Mouse (Mus musculus) heart, embryonic 12.5 days (tissue): ENCODE data around the gene Irf2bp2. TPM values are rescaled to one million over a fixed set of nuclear protein-coding genes. Genes with fewer than 3 reads are reported as not detected.

Experiments
- ATAC-seq: fragments of 200-750 bp; cut with Nextera tagmentation; 2 replicates; pipeline ENCODE4 v1.8.0; 2017; ENCODE audit warnings: moderate TSS enrichment, moderate library complexity; ENCODE audit not compliant: insufficient number of reproducible peaks, low FRiP score
- H3K27ac ChIP-seq: fragments of 300-500 bp; sonication (generic); 2 replicates; pipeline ENCODE4 v1.5.1; 2016; ENCODE audit warnings: mild to moderate bottlenecking, moderate library complexity; ENCODE audit not compliant: poor library complexity, severe bottlenecking
- H3K27me3 ChIP-seq: fragments of 300-500 bp; sonication (generic); replicated peaks from 2 replicates; pipeline ENCODE4 v1.6.1; 2016; ENCODE audit warnings: mild to moderate bottlenecking, moderate library complexity
- H3K36me3 ChIP-seq: fragments of 300-500 bp; sonication (generic); 2 replicates; pipeline ENCODE4 v1.6.1; 2016; ENCODE audit warnings: mild to moderate bottlenecking, moderate library complexity
- H3K4me1 ChIP-seq: fragments of 300-500 bp; sonication (generic); replicated peaks from 2 replicates; pipeline ENCODE4 v1.6.1; 2016; ENCODE audit warnings: mild to moderate bottlenecking
- H3K4me2 ChIP-seq: fragments of 300-500 bp; sonication (generic); 2 replicates; pipeline ENCODE4 v1.6.1; 2016; ENCODE audit warnings: mild to moderate bottlenecking, moderate library complexity
- H3K4me3 ChIP-seq: fragments of 300-500 bp; sonication (generic); 2 replicates; pipeline ENCODE4 v1.5.1; 2016; ENCODE audit warnings: mild to moderate bottlenecking
- H3K9ac ChIP-seq: fragments of 300-500 bp; sonication (generic); 2 replicates; pipeline ENCODE4 v1.6.1; 2016; ENCODE audit warnings: mild to moderate bottlenecking, moderate library complexity
- H3K9me3 ChIP-seq: fragments of 300-500 bp; sonication (generic); replicated peaks from 2 replicates; pipeline ENCODE4 v1.6.1; 2016; ENCODE audit warnings: mild to moderate bottlenecking, moderate library complexity
- WGBS: fragments of 180-500 bp; shearing (Covaris S2); methylation state at CpG from one replicate; pipeline ENCODE4 v1.1.7; 2016; 5-methylcytosine and 5-hydroxymethylcytosine counted together
- polyA plus RNA-seq: library from polyadenylated mRNA; unstranded; fragments of >200 nt; fragmentation: Nextera tagmentation; extraction: Ambion mirVana; gene quantifications from 2 replicates; pipeline ENCODE4 v1.2.1, GENCODE M21; 2016

Irf2bp2 gene
- polyA plus RNA-seq, 1 experiment from 2014 or later, result 8.9 TPM

GRCm38 (mm10) chr8:126617665-126618064 lies 23.9 kb upstream of the Irf2bp2 start:
- no peaks in the 10 kb centered on the region for H3K36me3 ChIP-seq
- no peak overlapping the region for H3K4me2 ChIP-seq
- H3K4me1 ChIP-seq, result peaks cover 19% of the 10 kb centered on the region
- no peak overlapping the region for H3K9ac ChIP-seq
- WGBS, result 84% methylated on average over 5 of the region's 5 CpGs
- no peak overlapping the region for H3K4me3 ChIP-seq
- H3K27me3 ChIP-seq, result no peaks in the 10 kb centered on the region
- no peak overlapping the region for H3K27ac ChIP-seq
- ATAC-seq, result no peak
- H3K9me3 ChIP-seq, result no peaks in the 10 kb centered on the region

- Histone ChIP-seq H3K27me3 (no peaks in the 10 kb centered on the region), H3K4me2 (no peak overlapping the region), H3K27ac (no peak overlapping the region), H3K4me3 (no peak overlapping the region), H3K36me3 (no peaks in the 10 kb centered on the region), H3K9ac (no peak overlapping the region), H3K9me3 (no peaks in the 10 kb centered on the region), H3K4me1 (peaks cover 19% of the 10 kb centered on the region)
- WGBS, result 62% methylated on average over 5 of the region's 5 CpGs
- ATAC-seq, result no peak
These were observed 22.9 kb upstream of the Irf2bp2 start for GRCm38 (mm10) chr8:126616736-126617135.

GRCm38 (mm10) chr8:126615765-126616164 lies 22.0 kb upstream of the Irf2bp2 start:
- Histone ChIP-seq H3K27me3 (no peaks in the 10 kb centered on the region), H3K9ac (no peak overlapping the region), H3K9me3 (no peaks in the 10 kb centered on the region), H3K4me3 (no peak overlapping the region), H3K36me3 (no peaks in the 10 kb centered on the region), H3K4me1 (peaks cover 21% of the 10 kb centered on the region), H3K27ac (no peak overlapping the region), H3K4me2 (no peak overlapping the region)
- 39% methylated on average over 9 of the region's 9 CpGs for WGBS
- no peak for ATAC-seq

GRCm38 (mm10) chr8:126614740-126615132 lies 20.9 kb upstream of the Irf2bp2 start:
- Histone ChIP-seq H3K27ac (no peak overlapping the region), H3K9me3 (no peaks in the 10 kb centered on the region), H3K9ac (no peak overlapping the region), H3K4me3 (no peak overlapping the region), H3K4me2 (no peak overlapping the region), H3K4me1 (peaks cover 24% of the 10 kb centered on the region), H3K27me3 (no peaks in the 10 kb centered on the region), H3K36me3 (no peaks in the 10 kb centered on the region)
- WGBS, result 60% methylated on average over 5 of the region's 5 CpGs
- no peak for ATAC-seq

GRCm38 (mm10) chr8:126614062-126614739 lies 20.4 kb upstream of the Irf2bp2 start:
- Histone ChIP-seq H3K4me3 (no peak overlapping the region), H3K9me3 (no peaks in the 10 kb centered on the region), H3K27ac (no peak overlapping the region), H3K9ac (no peak overlapping the region), H3K27me3 (no peaks in the 10 kb centered on the region), H3K4me1 (peaks cover 24% of the 10 kb centered on the region), H3K4me2 (no peak overlapping the region), H3K36me3 (no peaks in the 10 kb centered on the region)
- ATAC-seq, result peak; percentile 43; the same call in 1 of the 2 replicates
- 80% methylated on average over 8 of the region's 8 CpGs for WGBS

- no peaks in the 10 kb centered on the region for H3K9me3 ChIP-seq
- H3K27ac ChIP-seq, result no peak overlapping the region
- WGBS, result 54% methylated on average over 5 of the region's 5 CpGs
- no peak overlapping the region for H3K9ac ChIP-seq
- H3K4me2 ChIP-seq, result no peak overlapping the region
- no peak for ATAC-seq
- no peaks in the 10 kb centered on the region for H3K27me3 ChIP-seq
- no peaks in the 10 kb centered on the region for H3K36me3 ChIP-seq
- no peak overlapping the region for H3K4me3 ChIP-seq
- peaks cover 24% of the 10 kb centered on the region for H3K4me1 ChIP-seq
These were observed 19.4 kb upstream of the Irf2bp2 start for GRCm38 (mm10) chr8:126613143-126613542.

- ATAC-seq, result no peak
- Histone ChIP-seq H3K27ac (no peak overlapping the region), H3K9ac (no peak overlapping the region), H3K9me3 (no peaks in the 10 kb centered on the region), H3K36me3 (no peaks in the 10 kb centered on the region), H3K4me2 (no peak overlapping the region), H3K4me3 (no peak overlapping the region), H3K4me1 (peaks cover 24% of the 10 kb centered on the region), H3K27me3 (no peaks in the 10 kb centered on the region)
- WGBS, result 92% methylated on average over 3 of the region's 3 CpGs
These were observed 19.0 kb upstream of the Irf2bp2 start for GRCm38 (mm10) chr8:126612739-126613138.

GRCm38 (mm10) chr8:126610713-126611112 lies 16.9 kb upstream of the Irf2bp2 start:
- no peak for ATAC-seq
- Histone ChIP-seq H3K9me3 (no peaks in the 10 kb centered on the region), H3K4me1 (peaks cover 26% of the 10 kb centered on the region), H3K36me3 (no peaks in the 10 kb centered on the region), H3K27me3 (no peaks in the 10 kb centered on the region), H3K9ac (no peak overlapping the region), H3K4me3 (no peak overlapping the region), H3K27ac (no peak overlapping the region), H3K4me2 (no peak overlapping the region)
- 7% methylated on average over 3 of the region's 3 CpGs for WGBS

GRCm38 (mm10) chr8:126609556-126610263 lies 15.9 kb upstream of the Irf2bp2 start:
- WGBS, result 78% methylated on average over 11 of the region's 11 CpGs
- ATAC-seq, result no peak
- Histone ChIP-seq H3K9ac (no peak overlapping the region), H3K4me3 (no peak overlapping the region), H3K27ac (no peak overlapping the region), H3K9me3 (no peaks in the 10 kb centered on the region), H3K4me2 (no peak overlapping the region), H3K4me1 (peaks cover 16% of the 10 kb centered on the region), H3K27me3 (no peaks in the 10 kb centered on the region), H3K36me3 (no peaks in the 10 kb centered on the region)

- Histone ChIP-seq H3K4me3 (no peak overlapping the region), H3K4me2 (no peak overlapping the region), H3K27ac (peak overlapping the region; percentile 80), H3K9ac (no peak overlapping the region), H3K4me1 (peaks cover 35% of the 10 kb centered on the region), H3K36me3 (no peaks in the 10 kb centered on the region), H3K27me3 (no peaks in the 10 kb centered on the region), H3K9me3 (no peaks in the 10 kb centered on the region)
- 30% methylated on average over 8 of the region's 8 CpGs for WGBS
- ATAC-seq, result no peak
These were observed 9.6 kb upstream of the Irf2bp2 start for GRCm38 (mm10) chr8:126603241-126603947.

GRCm38 (mm10) chr8:126602641-126603040 lies 8.9 kb upstream of the Irf2bp2 start:
- no peak for ATAC-seq
- Histone ChIP-seq H3K27me3 (no peaks in the 10 kb centered on the region), H3K4me3 (no peak overlapping the region), H3K4me1 (peaks cover 43% of the 10 kb centered on the region), H3K9me3 (no peaks in the 10 kb centered on the region), H3K36me3 (no peaks in the 10 kb centered on the region), H3K9ac (no peak overlapping the region), H3K27ac (peak overlapping the region; percentile 80), H3K4me2 (no peak overlapping the region)
- 69% methylated on average over 8 of the region's 8 CpGs for WGBS
